Mouse (Mus musculus): ENCODE results near the gene Unc93a. TPM values are rescaled to one million over a fixed set of nuclear protein-coding genes. Genes with fewer than 3 reads are reported as not detected.
"Not testable (repeated sequence)": the region's sequence is repeated elsewhere in the genome, so short reads cannot be mapped to it uniquely, and the experiment has no call there.

Unc93a gene
- polyA plus RNA-seq, 1 experiment: 15.8 TPM

DNA sequence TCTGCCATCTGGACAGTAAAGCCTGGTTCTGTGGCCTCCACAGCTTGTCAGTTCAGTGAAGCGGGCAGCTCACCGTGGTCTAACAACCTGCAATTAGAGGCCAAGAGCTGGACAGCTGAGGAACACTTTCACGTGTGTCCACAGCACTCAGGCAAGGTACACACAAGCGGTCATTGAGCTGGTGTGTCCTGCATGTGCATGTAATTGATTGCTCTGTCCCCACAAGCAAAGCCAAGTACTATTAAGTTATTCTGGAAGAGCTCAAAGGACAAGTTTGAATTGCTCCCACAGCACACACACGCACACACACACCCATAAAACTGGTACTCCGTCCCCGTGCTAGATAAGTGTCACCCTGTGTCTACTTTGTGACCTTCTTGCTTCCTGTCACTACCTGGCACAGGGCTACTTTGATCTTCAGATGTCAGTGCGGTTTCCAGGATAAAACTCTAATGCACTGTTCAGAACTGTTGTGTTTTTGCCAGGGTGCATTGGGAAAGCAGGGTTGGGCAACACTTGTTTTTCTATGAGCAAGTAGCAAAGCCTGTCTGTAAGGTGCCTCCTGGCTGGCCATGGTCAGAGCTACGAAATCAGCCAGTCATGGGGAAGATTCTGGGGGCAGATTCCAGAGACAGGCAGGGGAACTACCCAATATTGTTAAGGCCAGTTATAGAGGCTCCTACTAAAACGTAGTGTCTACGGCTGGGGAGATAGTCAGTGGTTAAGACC is 1.7 kb downstream of the Unc93a start:
- peak overlapping the region; percentile 75 for H3K27ac ChIP-seq (ENCODE audit: insufficient read depth, low read depth, low read length)
- 37% methylated on average over 10 of the region's 11 CpGs for WGBS
- not testable (repeated sequence) for H3K4me3 ChIP-seq (ENCODE audit: low read depth, low read length); H3K4me1 ChIP-seq (ENCODE audit: control insufficient read depth, insufficient read depth, insufficient read length, low read length); H3K27me3 ChIP-seq (ENCODE audit: control insufficient read depth, insufficient read depth, low read length); H3K36me3 ChIP-seq (ENCODE audit: control insufficient read depth, insufficient read depth, low read length)

- not testable (repeated sequence) for H3K36me3 ChIP-seq (ENCODE audit: control insufficient read depth, insufficient read depth, low read length); H3K27me3 ChIP-seq (ENCODE audit: control insufficient read depth, insufficient read depth, low read length); H3K4me1 ChIP-seq (ENCODE audit: control insufficient read depth, insufficient read depth, insufficient read length, low read length); H3K4me3 ChIP-seq (ENCODE audit: low read depth, low read length)
- WGBS: no CpG with 5 or more reads among the region's 3 CpGs
- H3K27ac ChIP-seq (ENCODE audit: insufficient read depth, low read depth, low read length): peak overlapping the region; percentile 75; the same call in 1 of the 2 replicates
Observed at GRCm38 (mm10) chr17:13129324-13129723, 2.3 kb downstream of the Unc93a start.

- H3K36me3 ChIP-seq (ENCODE audit: control insufficient read depth, insufficient read depth, low read length); H3K4me3 ChIP-seq (ENCODE audit: low read depth, low read length); H3K4me1 ChIP-seq (ENCODE audit: control insufficient read depth, insufficient read depth, insufficient read length, low read length); H3K27me3 ChIP-seq (ENCODE audit: control insufficient read depth, insufficient read depth, low read length); H3K27ac ChIP-seq (ENCODE audit: insufficient read depth, low read depth, low read length): not testable (repeated sequence)
- 12% methylated on average over 2 of the region's 3 CpGs for WGBS
Observed at GRCm38 (mm10) chr17:13124241-13124640, 7.4 kb downstream of the Unc93a start.

DNA sequence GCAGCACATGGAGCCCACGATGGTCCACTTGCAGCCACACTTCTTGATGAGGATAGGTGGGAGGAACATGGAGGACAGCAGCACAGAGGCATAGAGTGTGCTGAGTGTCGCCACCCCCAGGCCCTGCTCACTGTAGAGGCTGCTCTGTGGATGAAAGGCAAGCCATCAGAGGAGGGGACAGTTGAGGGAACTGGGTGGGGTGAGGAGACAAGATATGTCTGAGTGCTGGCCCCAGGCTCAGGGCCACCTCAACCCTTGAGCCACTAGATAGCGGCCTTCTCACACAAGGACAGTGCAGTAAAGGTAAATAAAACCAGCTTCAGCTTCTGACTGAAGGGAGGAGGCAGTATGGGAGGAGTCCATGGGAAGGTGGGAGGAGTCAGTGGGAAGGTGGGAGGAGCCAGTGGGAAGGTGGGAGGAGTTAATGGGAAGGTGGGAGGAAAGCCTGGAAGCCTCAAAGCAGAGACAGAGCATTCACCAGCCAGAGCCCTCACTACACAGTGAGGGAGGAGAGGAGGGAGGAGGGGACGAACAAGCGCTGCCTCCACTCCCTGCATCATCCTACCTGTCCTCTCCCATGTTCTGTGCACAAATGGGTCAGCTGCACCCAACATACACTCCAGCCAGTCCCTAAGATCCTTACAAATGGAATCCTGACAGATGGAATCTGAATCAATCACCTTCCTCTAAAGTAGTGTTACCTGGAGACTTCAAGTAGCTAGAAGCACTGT is 8.1 kb downstream of the Unc93a start:
- not testable (repeated sequence) for H3K4me1 ChIP-seq (ENCODE audit: control insufficient read depth, insufficient read depth, insufficient read length, low read length); H3K27me3 ChIP-seq (ENCODE audit: control insufficient read depth, insufficient read depth, low read length); H3K36me3 ChIP-seq (ENCODE audit: control insufficient read depth, insufficient read depth, low read length); H3K4me3 ChIP-seq (ENCODE audit: low read depth, low read length); H3K27ac ChIP-seq (ENCODE audit: insufficient read depth, low read depth, low read length)
- WGBS: 88% methylated on average over 2 of the region's 5 CpGs

DNA sequence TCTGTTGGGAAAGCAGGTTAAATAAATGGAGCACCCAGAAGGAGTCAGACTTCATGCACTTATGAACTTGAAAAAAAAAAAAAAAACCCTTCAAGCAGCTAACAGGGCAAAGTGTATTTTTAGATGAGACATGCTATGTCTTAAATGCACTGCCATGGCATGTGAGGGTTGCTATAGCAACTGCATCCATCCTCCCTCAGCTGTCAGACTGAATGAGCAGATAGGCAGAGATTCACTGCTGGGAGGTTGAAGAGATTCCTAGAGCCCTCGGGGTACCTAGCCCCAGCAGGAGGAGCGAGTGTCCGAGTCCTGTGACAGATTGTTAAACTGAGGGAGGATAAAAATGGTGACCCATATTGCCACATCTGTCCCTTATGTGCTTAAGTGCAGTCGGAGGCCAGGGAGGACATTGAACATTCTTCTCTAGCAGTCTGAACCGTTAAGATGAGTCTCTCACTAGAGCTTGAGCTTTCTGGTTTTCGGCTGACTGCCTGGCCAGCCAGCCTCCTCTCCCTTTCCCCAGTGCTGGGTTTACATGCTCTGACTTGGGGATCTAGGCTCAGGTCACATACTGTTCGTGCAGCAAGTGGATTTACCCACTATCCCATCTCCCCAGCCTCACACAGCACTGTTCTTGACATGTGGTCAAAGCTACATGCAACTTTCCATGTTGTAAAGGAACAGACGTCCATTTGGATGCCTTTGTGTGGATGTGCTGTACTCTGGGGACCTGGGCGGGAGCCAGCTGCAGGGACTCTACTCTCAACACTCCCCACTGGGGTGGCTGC is 18.9 kb downstream of the Unc93a start:
- not testable (repeated sequence) for H3K27me3 ChIP-seq (ENCODE audit: control insufficient read depth, insufficient read depth, low read length); H3K4me3 ChIP-seq (ENCODE audit: low read depth, low read length); H3K36me3 ChIP-seq (ENCODE audit: control insufficient read depth, insufficient read depth, low read length); H3K27ac ChIP-seq (ENCODE audit: insufficient read depth, low read depth, low read length); H3K4me1 ChIP-seq (ENCODE audit: control insufficient read depth, insufficient read depth, insufficient read length, low read length)
- WGBS: 36% methylated on average over 3 of the region's 9 CpGs

DNA sequence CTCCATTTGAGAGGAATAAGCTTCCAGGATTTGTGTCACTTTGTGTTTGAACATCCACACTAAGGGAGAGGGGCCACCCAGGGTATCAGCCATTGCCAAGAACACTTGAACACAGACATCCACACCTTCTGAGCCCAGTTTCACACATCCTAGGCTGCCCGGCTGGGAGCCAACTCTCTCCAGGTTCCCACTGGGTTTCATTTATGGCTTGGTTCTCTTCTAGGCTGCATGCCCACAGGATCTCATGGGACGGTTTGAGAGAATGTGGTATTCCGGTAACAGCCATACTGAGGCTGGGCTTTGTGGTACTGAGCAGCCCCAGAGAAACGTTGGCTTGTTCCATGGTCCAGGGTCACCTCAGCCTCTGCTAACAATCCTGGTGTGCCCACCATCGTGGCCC is 25.0 kb downstream of the Unc93a start:
- H3K27me3 ChIP-seq (ENCODE audit: control insufficient read depth, insufficient read depth, low read length); H3K4me1 ChIP-seq (ENCODE audit: control insufficient read depth, insufficient read depth, insufficient read length, low read length); H3K27ac ChIP-seq (ENCODE audit: insufficient read depth, low read depth, low read length); H3K36me3 ChIP-seq (ENCODE audit: control insufficient read depth, insufficient read depth, low read length); H3K4me3 ChIP-seq (ENCODE audit: low read depth, low read length): not testable (repeated sequence)
- WGBS: 83% methylated on average over 5 of the region's 5 CpGs

GRCm38 (mm10) chr17:13092960-13093359 is 38.6 kb downstream of the Unc93a start:
- not testable (repeated sequence) for H3K27me3 ChIP-seq (ENCODE audit: control insufficient read depth, insufficient read depth, low read length); H3K4me3 ChIP-seq (ENCODE audit: low read depth, low read length); H3K36me3 ChIP-seq (ENCODE audit: control insufficient read depth, insufficient read depth, low read length); H3K27ac ChIP-seq (ENCODE audit: insufficient read depth, low read depth, low read length); H3K4me1 ChIP-seq (ENCODE audit: control insufficient read depth, insufficient read depth, insufficient read length, low read length)
- whole genome bisulfite sequencing: 80% methylated on average over 3 of the region's 4 CpGs

DNA sequence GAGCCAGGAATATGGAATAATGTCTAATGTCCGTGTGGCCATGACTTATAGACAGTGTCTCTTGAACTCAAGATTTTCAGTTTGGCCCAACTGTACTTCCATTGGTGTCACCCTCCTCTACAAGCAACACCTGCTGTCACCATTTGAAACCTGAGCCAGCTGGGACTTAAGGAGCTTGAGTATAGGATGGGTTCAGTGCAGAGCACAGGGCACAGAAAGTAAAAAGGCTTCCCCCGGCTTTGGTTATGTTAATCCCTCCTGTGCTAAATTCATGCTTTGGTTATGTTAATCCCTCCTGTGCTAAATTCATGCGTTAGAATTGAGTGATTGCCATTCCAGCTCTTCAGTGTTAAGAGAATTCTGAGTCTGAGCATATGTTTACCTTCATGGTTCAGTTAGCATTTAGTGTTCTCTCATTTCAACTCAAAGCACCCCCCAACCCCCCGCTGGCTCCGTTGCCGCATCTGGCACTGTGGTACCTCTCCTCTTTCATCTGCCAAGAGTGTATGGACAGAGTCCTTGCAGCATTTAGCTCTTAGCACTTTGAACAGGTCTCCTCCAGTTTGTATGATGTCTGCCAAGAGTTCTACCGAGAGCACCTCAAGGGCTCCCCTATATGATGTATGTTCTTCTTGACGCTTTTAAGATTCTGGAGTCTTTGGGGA is 39.4 kb downstream of the Unc93a start:
- not testable (repeated sequence) for H3K4me1 ChIP-seq (ENCODE audit: control insufficient read depth, insufficient read depth, insufficient read length, low read length); H3K36me3 ChIP-seq (ENCODE audit: control insufficient read depth, insufficient read depth, low read length); H3K4me3 ChIP-seq (ENCODE audit: low read depth, low read length); H3K27ac ChIP-seq (ENCODE audit: insufficient read depth, low read depth, low read length); H3K27me3 ChIP-seq (ENCODE audit: control insufficient read depth, insufficient read depth, low read length)
- WGBS: 73% methylated on average over 8 of the region's 8 CpGs

DNA sequence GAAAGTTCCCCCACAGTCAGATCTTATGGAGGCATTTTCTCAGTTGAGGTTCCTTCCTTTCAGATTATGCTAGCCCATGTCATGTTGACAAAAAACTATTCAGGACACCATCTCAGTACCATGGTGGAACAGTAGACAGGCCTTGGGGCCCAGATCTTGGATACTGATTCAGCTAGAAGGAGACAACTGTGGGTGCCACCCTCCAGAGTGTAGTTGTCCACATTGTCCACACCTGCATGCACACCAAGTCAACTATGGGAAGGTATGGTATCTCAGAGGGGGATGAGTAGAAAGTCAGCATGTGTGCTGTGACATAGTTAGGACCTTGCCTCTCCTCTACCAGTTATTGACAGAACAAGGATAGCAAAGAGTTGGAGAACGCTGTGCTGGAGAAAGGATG is 40.1 kb downstream of the Unc93a start:
- H3K27me3 ChIP-seq (ENCODE audit: control insufficient read depth, insufficient read depth, low read length); H3K4me1 ChIP-seq (ENCODE audit: control insufficient read depth, insufficient read depth, insufficient read length, low read length); H3K36me3 ChIP-seq (ENCODE audit: control insufficient read depth, insufficient read depth, low read length); H3K4me3 ChIP-seq (ENCODE audit: low read depth, low read length); H3K27ac ChIP-seq (ENCODE audit: insufficient read depth, low read depth, low read length): not testable (repeated sequence)
- 71% methylated on average over 1 of the region's 1 CpGs for WGBS

DNA sequence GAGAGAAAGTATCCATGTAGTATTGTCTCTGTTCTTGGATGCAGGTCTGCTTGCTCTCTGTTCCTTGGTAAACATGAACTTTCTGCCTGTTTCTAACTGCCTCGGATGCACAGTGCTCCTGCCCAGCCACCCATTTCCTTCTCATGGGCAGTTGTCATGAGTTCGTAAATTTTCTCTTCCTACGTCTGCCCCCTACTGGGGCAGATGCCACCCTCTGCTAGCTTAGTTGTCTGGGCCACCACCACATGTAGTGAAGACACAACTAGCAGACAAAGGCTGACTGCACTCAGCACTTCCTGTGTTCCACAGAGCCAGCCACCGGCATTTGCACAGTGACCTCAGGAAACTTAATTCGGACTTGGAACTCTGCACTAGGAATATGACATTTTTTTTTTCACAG is 62.4 kb downstream of the Unc93a start:
- H3K27ac ChIP-seq (ENCODE audit: insufficient read depth, low read depth, low read length); H3K4me3 ChIP-seq (ENCODE audit: low read depth, low read length); H3K36me3 ChIP-seq (ENCODE audit: control insufficient read depth, insufficient read depth, low read length); H3K27me3 ChIP-seq (ENCODE audit: control insufficient read depth, insufficient read depth, low read length); H3K4me1 ChIP-seq (ENCODE audit: control insufficient read depth, insufficient read depth, insufficient read length, low read length): not testable (repeated sequence)
- 66% methylated on average over 4 of the region's 5 CpGs for WGBS

GRCm38 (mm10) chr17:13067864-13068385 is 63.7 kb downstream of the Unc93a start:
- not testable (repeated sequence) for H3K27me3 ChIP-seq (ENCODE audit: control insufficient read depth, insufficient read depth, low read length); H3K36me3 ChIP-seq (ENCODE audit: control insufficient read depth, insufficient read depth, low read length); H3K4me3 ChIP-seq (ENCODE audit: low read depth, low read length); H3K27ac ChIP-seq (ENCODE audit: insufficient read depth, low read depth, low read length); H3K4me1 ChIP-seq (ENCODE audit: control insufficient read depth, insufficient read depth, insufficient read length, low read length)
- 60% methylated on average over 1 of the region's 4 CpGs for whole genome bisulfite sequencing
